Mouse (Mus musculus): ENCODE results near the gene Pdlim4.
"Not testable (repeated sequence)": the region's sequence is repeated elsewhere in the genome, so short reads cannot be mapped to it uniquely, and the experiment has no call there.

Gene Pdlim4

DNA sequence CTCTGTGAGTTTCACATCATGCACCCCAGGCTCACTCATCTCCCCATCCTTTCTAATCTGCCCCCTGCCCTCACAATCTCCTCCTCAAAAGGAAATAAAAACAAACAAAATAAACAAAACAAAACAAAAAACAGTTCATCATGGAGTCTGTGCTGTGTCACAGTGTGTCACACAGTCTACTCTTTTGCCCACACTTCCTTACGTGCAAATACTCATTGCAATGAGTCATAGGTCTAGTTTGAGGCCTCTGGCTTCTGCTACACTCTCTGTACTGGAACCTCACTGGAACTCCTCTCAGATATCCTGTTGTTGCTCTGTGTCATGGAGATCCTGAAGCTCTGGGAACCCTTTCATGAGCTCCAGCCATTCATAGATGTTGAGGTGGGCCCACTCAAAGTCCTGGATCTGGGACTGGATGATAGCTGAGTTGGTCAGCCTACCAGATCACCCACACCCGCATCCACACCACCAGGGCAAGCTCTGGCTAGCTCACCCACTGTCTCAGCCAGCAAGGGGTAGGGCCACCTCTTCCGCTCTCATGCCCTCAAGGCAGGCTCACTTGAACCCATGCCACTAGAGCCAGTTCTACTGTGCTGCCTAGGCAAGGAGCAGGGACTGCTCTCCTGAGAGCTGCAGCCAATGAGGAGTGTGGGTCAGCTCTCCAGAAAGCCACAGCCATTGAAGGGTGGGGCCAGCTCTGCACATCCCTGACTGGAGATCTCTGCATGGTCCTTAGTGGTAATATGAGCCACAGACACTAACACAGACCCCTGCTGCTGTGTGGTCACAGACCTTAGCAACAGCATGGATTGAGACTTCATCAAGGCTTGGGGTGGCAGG lies 49.7 kb downstream of the Pdlim4 start:
- DNase-seq (ENCODE audit: low read depth, low spot score) = no peak

DNA sequence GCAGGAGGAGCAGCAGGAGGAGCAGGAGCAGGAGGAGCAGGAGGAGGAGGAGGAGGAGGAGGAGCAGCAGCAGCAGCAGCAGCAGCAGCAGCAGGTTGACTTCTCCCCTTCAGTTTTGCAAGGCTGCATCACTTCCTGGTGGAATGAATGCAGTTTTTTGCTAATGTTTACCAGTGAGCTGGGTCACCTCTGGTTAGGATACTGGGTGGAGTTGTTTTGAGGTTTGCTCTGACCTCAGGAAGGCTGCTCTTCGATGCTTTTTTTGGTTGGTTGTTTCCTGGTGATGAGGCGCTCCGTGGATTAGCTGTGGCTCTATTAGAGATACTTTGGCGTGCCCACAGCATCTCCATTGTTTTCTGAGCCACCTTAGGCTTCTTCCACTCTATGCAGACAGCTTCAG lies 51.2 kb downstream of the Pdlim4 start:
- no peak for DNase-seq (ENCODE audit: low read depth, low spot score)

DNA sequence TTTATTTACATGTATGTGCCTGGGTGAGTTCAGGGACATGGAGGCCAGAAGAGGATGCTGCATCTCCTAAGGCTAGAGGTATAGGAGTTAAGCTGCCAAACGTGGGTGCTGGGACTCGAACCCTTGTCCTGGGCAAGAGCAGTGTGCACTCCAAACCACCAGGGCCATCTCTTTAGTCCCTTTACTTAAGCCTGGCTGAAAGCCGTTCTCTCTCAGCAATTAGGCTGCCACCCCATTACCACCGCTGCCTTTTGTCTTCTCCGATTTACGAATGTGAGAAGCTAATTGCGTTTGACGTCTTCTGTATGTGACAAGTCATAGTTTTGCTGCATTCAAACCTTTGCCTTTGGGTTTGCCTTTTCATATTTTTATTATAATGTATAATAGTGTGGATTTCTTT lies 52.8 kb downstream of the Pdlim4 start:
- DNase-seq (ENCODE audit: low read depth, low spot score) = no peak

DNA sequence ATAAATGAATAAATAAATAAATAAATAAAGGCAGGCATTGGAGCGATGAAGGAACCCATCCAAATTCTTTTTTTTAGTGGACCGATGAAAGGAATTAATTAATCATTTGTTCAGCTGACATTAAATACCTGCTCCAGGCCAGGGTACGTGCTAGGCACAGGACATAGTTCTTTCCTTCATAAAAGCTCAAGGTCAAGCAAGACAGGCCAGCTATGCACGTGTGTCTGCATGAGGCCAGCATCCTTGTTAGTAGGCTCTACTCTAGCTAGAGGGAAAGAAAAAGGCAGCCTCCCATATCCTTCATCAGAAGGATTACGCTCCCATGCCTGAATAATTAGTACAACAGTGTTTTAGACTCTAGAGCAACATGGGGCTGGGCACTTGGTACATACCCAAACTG lies 55.9 kb downstream of the Pdlim4 start:
- DNase-seq (ENCODE audit: low read depth, low spot score) = no peak

DNA sequence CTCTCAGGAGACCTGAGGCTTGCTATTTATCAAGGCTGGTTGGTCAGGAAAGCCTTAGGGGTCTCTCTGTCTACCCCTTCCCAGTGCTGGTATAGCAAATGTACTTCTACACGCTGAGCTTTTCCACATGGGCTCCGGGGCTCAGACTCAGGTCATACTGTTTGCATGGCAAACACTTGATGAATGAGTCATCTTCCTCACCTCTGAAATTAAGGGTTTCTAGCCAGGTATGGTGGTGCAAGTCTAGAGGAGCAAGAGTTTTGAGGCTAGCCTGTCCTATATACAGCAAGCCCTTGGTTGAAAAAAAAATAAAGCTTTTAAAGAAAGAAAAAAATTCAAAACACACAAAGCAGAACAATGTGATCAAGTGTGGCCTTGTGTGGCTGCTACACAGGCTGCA lies 57.6 kb downstream of the Pdlim4 start:
- DNase-seq (ENCODE audit: low read depth, low spot score) = no peak

DNA sequence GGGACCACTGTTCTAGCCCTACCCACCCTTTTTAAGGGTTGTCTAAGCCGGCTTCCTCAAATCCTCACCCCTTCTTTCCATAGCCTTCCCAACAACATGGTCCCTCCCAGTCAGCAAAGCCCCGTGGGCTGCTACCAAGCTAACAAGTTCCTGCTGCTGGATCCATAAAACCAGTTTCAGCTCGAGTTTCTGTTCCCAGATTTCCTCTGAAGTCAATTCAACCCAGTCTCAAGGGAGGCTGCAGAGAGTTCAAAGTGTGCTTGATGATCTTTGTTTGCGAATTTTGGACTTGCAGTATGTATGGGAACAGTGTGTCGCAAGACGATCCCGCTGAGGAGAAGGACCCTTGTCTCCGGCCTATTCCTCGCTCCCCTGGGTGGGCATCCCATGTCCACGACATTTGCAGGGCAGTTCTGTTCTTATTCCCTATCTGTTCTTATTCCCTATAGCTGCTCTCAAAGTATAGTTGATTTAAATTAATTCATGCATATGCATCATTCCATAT lies 60.3 kb downstream of the Pdlim4 start:
- no peak for DNase-seq (ENCODE audit: low read depth, low spot score)

DNA sequence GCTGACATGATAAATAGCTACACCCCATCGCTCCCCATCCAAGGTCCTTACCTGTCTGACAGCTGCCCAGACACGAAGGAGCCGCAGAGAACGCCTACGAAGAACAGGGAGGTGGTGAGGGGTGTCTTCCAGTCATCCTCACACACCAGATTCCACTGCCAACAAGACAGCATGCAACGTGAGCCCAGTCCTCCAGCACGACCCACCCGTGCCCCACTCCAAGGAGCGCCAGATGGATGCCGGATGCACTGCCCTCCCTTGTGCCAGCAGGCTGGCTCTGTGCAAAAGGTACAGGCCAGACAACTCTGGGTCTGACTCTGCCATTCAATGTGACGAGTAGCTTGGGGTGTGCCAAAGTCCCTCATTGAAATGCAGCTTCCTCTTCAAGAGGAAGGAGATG lies 61.1 kb downstream of the Pdlim4 start:
- DNase-seq (ENCODE audit: low read depth, low spot score) = no peak

DNA sequence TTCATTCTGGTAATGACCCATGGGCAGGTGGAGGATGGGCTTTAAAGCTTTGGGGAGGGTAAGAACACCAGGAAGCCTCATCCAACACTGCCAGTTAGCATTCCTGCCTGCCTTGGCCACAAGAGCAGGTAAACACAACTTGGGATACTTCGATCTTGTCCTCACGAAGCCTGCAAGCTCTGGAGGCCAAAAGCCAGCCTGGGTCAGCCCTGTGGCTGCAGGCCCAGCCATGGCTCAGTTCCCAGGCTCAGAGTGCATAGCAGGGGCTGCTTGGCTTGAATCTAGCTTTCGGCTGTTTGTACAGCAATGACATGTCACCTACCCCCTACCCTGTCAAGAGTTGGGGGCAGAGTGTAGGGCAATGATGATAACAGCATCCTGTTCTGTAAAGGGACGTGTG lies 61.9 kb downstream of the Pdlim4 start:
- DNase-seq (ENCODE audit: low read depth, low spot score) = no peak

DNA sequence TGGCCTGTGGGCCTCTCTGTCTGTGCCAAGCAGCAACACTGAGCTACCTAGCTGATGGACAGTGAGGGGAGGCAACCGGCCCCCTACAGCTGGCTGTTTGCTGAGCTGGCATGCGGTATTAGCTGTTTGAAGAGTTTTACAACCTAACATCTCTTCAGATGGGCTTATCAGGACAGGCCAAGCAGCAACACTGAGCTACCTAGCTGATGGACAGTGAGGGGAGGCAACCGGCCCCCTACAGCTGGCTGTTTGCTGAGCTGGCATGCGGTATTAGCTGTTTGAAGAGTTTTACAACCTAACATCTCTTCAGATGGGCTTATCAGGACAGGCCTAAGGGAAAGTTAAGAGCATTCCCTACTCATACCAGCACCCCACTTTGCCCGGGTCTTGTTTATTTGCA lies 62.5 kb downstream of the Pdlim4 start:
- DNase-seq (ENCODE audit: low read depth, low spot score) = not testable (repeated sequence)

Measured in mesoderm, embryonic 11.5 days (tissue).